Mouse (Mus musculus) spleen, embryonic (tissue): ENCODE results near the gene Atp6v0e.

Experiments
- CTCF ChIA-PET: fragments of 350-600 bp; sonication (Branson Sonifier 250); formaldehyde crosslinking; loops from one replicate; lab custom pipeline; 2022; lab: Charles Lee

Atp6v0e gene

GRCm38 (mm10) chr17:26715916-26716717 is 53.1 kb downstream of the Atp6v0e start:
- CTCF ChIA-PET: interaction anchor here (1.2 kb wide), 1 partner anchor 171 kb away, joined by 3 read pairs; no protein-coding TSS in a partner anchor

- CTCF ChIA-PET: interaction anchor here (0.5 to 0.7 kb wide), 3 partner anchors 12 to 1275 kb away, joined by 3 to 5 read pairs (median 3); no protein-coding TSS in a partner anchor
Observed at GRCm38 (mm10) chr17:26717868-26718267, 54.8 kb downstream of the Atp6v0e start.

GRCm38 (mm10) chr17:26719405-26719804 is 56.4 kb downstream of the Atp6v0e start:
- CTCF ChIA-PET: no interaction called here

- CTCF ChIA-PET: no interaction called here
Observed at GRCm38 (mm10) chr17:26721802-26722201, 58.8 kb downstream of the Atp6v0e start.

GRCm38 (mm10) chr17:26724790-26725189 is 61.8 kb downstream of the Atp6v0e start:
- CTCF ChIA-PET: no interaction called here

GRCm38 (mm10) chr17:26726674-26727073 is 63.6 kb downstream of the Atp6v0e start:
- CTCF ChIA-PET: no interaction called here

- CTCF ChIA-PET: no interaction called here
Observed at GRCm38 (mm10) chr17:26727110-26727755, 64.2 kb downstream of the Atp6v0e start.

GRCm38 (mm10) chr17:26742581-26742980 is 79.5 kb downstream of the Atp6v0e start:
- CTCF ChIA-PET: no interaction called here

- CTCF ChIA-PET: no interaction called here
Observed at GRCm38 (mm10) chr17:26743294-26743693, 80.3 kb downstream of the Atp6v0e start.
